Mouse (Mus musculus): ENCODE data around the gene Epp13. TPM values are rescaled to one million over a fixed set of nuclear protein-coding genes. Genes with fewer than 3 reads are reported as not detected.

Gene Epp13
- total and polyA plus RNA-seq, 3 experiments = 0.14 TPM; not detected in 2

DNA sequence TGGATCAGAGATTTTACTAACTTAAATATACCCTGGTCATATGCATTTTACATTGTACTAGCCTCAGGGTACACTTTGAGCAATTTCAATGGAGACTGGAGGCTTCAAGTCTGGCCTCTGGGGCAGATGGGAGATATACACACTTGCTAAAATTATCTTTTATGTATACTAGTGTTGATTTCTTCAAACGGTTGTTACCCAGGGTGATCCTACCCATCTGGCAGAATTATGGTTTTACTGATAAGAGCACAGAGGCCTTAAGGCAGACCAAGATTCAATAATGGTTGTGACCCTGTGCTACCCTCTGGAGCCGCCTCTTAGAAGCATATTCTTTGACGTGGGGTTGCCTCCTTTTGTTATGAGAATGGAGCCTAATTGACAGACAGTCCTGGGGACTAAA is 25.4 kb downstream of the Epp13 start:
- Histone ChIP-seq H3K27ac (ENCODE audit: control insufficient read depth, low read depth, low read length) (no peak overlapping the region), H3K9ac (ENCODE audit: control insufficient read depth, low read depth, low read length, poor library complexity, severe bottlenecking) (no peak overlapping the region)
- TF ChIP-seq GABPA (IDR thresholded peaks at IDR 0.05; ENCODE audit: low read depth, low read length) = no peak
- no peak for TF ChIP-seq NELFE (IDR thresholded peaks at IDR 0.05; ENCODE audit: low read depth, low read length)
- TF ChIP-seq POLR2AphosphoS5 (IDR thresholded peaks at IDR 0.05; ENCODE audit: borderline replicate concordance, low read depth, low read length) = no peak
- TF ChIP-seq TCF12 (IDR thresholded peaks at IDR 0.05; ENCODE audit: low read depth, low read length) = peak; percentile 76
- no peak for TF ChIP-seq ELF1 (IDR thresholded peaks at IDR 0.05; ENCODE audit: low read depth, low read length)
- TF ChIP-seq JUND (IDR thresholded peaks at IDR 0.05; ENCODE audit: low read depth, low read length) = no peak
- TF ChIP-seq CTCF (IDR thresholded peaks at IDR 0.05 in 2 of 3, conservative IDR thresholded peaks at IDR 0.05 in 1 of 3; ENCODE audit: control insufficient read depth in 1 of 3, insufficient read depth in 1 of 3, low read depth in 2 of 3, low read length in 3 of 3, poor library complexity in 1 of 3, severe bottlenecking in 1 of 3) = no peak
- TF ChIP-seq BHLHE40 (IDR thresholded peaks at IDR 0.05; ENCODE audit: borderline replicate concordance, low read depth, low read length) = no peak
- TF ChIP-seq RCOR1 (IDR thresholded peaks at IDR 0.05; ENCODE audit: low read depth, low read length) = peak; percentile 55; the same call in 1 of the 2 replicates
- peak; percentile 54 to 84 for TF ChIP-seq EP300 (IDR thresholded peaks at IDR 0.05; ENCODE audit: low read depth in 1 of 2, low read length in 2 of 2)
- TF ChIP-seq MXI1 (IDR thresholded peaks at IDR 0.05; ENCODE audit: low read depth, low read length) = 0 out of 2 replicates have a peak, but pooled peaks have one; percentile 24
- TF ChIP-seq TBP (IDR thresholded peaks at IDR 0.05; ENCODE audit: low read depth, low read length) = no peak
- no peak for TF ChIP-seq USF2 (IDR thresholded peaks at IDR 0.05; ENCODE audit: borderline replicate concordance in 1 of 2, insufficient read depth in 1 of 2, low read depth in 1 of 2, low read length in 2 of 2)
- no peak for TF ChIP-seq MAZ (IDR thresholded peaks at IDR 0.05; ENCODE audit: low read depth, low read length)
- TF ChIP-seq GATA1 (IDR thresholded peaks at IDR 0.05; ENCODE audit: low read depth, low read length) = peak; percentile 69
- no peak for TF ChIP-seq POLR2AphosphoS2 (IDR thresholded peaks at IDR 0.05; ENCODE audit: low read length)
- no peak for TF ChIP-seq ZNF384 (IDR thresholded peaks at IDR 0.05; ENCODE audit: low read depth, low read length)
- TF ChIP-seq E2F4 (IDR thresholded peaks at IDR 0.05; ENCODE audit: borderline replicate concordance, low read depth, low read length) = no peak
- no peak for TF ChIP-seq NRF1 (IDR thresholded peaks at IDR 0.05; ENCODE audit: insufficient read depth, low read depth, low read length, poor library complexity, severe bottlenecking)
- TF ChIP-seq RAD21 (IDR thresholded peaks at IDR 0.05; ENCODE audit: low read depth, low read length) = no peak
- TF ChIP-seq SIN3A (IDR thresholded peaks at IDR 0.05; ENCODE audit: low read length) = no peak; the same call in 1 of the 2 replicates
- TF ChIP-seq KAT2A (conservative IDR thresholded peaks at IDR 0.05; ENCODE audit: low read depth, low read length) = no peak
- TF ChIP-seq SMC3 (IDR thresholded peaks at IDR 0.05; ENCODE audit: low read depth, low read length) = no peak
- TF ChIP-seq MEF2A (IDR thresholded peaks at IDR 0.05; ENCODE audit: extremely low read depth, insufficient replicate concordance, low read depth, low read length, poor library complexity, severe bottlenecking) = peak; percentile 51; the same call in 1 of the 2 replicates
- TF ChIP-seq CHD1 (IDR thresholded peaks at IDR 0.05; ENCODE audit: low read depth, low read length) = no peak
- TF ChIP-seq POLR2A (IDR thresholded peaks at IDR 0.05; ENCODE audit: control insufficient read depth in 1 of 2, insufficient read depth in 1 of 2, low read depth in 1 of 2, low read length in 2 of 2, poor library complexity in 1 of 2) = no peak
- no peak for TF ChIP-seq ZMIZ1 (IDR thresholded peaks at IDR 0.05; ENCODE audit: low read depth, low read length)
- no peak for TF ChIP-seq USF1 (IDR thresholded peaks at IDR 0.05; ENCODE audit: low read depth, low read length)
- peak; percentile 26; the same call in 1 of the 2 replicates for TF ChIP-seq HCFC1 (IDR thresholded peaks at IDR 0.05; ENCODE audit: low read depth, low read length)
- TF ChIP-seq CHD2 (IDR thresholded peaks at IDR 0.05; ENCODE audit: low read length) = no peak
- no peak for TF ChIP-seq MAFK (IDR thresholded peaks at IDR 0.05; ENCODE audit: borderline replicate concordance, low read depth, low read length)
- no peak for TF ChIP-seq UBTF (IDR thresholded peaks at IDR 0.05; ENCODE audit: borderline replicate concordance, insufficient read depth, low read depth, low read length)
- TF ChIP-seq MYC (IDR thresholded peaks at IDR 0.05; ENCODE audit: low read depth, low read length) = no peak
- no peak for TF ChIP-seq ZC3H11A (IDR thresholded peaks at IDR 0.05; ENCODE audit: low read depth, low read length)
- TF ChIP-seq ZKSCAN1 (IDR thresholded peaks at IDR 0.05; ENCODE audit: low read depth, low read length) = no peak
- no peak for TF ChIP-seq MAX (IDR thresholded peaks at IDR 0.05; ENCODE audit: low read length)
- peak; percentile 52; the same call in 1 of the 2 replicates for TF ChIP-seq ETS1 (IDR thresholded peaks at IDR 0.05; ENCODE audit: low read depth, low read length)
- TF ChIP-seq TAL1 (IDR thresholded peaks at IDR 0.05; ENCODE audit: low read length) = 0 out of 2 replicates have a peak, but pooled peaks have one; percentile 8

More for the DNA sequence above, 25.4 kb downstream of the Epp13 start:
- Histone ChIP-seq H3K79me2 (ENCODE audit: control insufficient read depth, insufficient read depth, low read length, poor library complexity) (no peaks in the 10 kb centered on the region), H3K4me3 (ENCODE audit: control insufficient read depth in 1 of 2, insufficient read depth in 1 of 2, low read depth in 2 of 2, low read length in 2 of 2) (no peak overlapping the region), H3K9me3 (replicated peaks; ENCODE audit: insufficient read depth, low read length) (no peaks in the 10 kb centered on the region), H3K27me3 (ENCODE audit: control insufficient read depth in 1 of 2, insufficient read depth in 2 of 2, low read length in 2 of 2) (no peaks in the 10 kb centered on the region), H3K4me1 (ENCODE audit: control insufficient read depth in 1 of 2, insufficient read depth in 2 of 2, low read length in 2 of 2) (peaks cover 4 to 6% of the 10 kb centered on the region in 2 experiments), H3K36me3 (ENCODE audit: control insufficient read depth in 1 of 2, insufficient read depth in 2 of 2, low read length in 2 of 2) (0 out of 4 replicates have a peak, but pooled peaks cover 0 to 2% of the 10 kb centered on the region in 2 experiments)
- peak; percentile 64 for DNase-seq (ENCODE audit: low read depth, low spot score)
